Mouse (Mus musculus): ENCODE data around the gene Slamf9. TPM values are rescaled to one million over a fixed set of nuclear protein-coding genes. Genes with fewer than 3 reads are reported as not detected.

Slamf9 gene
- polyA plus RNA-seq, 1 experiment from 2014 or later = 0.15 TPM

- Histone ChIP-seq H3K9me3 (ENCODE audit: control insufficient read depth, low read length) (no peaks in the 10 kb centered on the region), H3K36me3 (replicated peaks; ENCODE audit: control insufficient read depth, insufficient read depth) (peaks cover 3% of the 10 kb centered on the region; the same call in 1 of the 2 replicates), H3K4me1 (replicated peaks; ENCODE audit: control insufficient read depth, insufficient read depth, low read length) (peaks cover 48% of the 10 kb centered on the region), H3K4me2 (replicated peaks) (peak overlapping the region; percentile 77), H3K27ac (no peak overlapping the region), H3K27me3 (ENCODE audit: control insufficient read depth, insufficient read depth, low read length) (no peaks in the 10 kb centered on the region), H3K4me3 (replicated peaks; ENCODE audit: low read length) (peak overlapping the region; percentile 68), H3K9ac (peak overlapping the region; percentile 70)
- 54% methylated on average over 13 of the region's 13 CpGs for WGBS
- DNase-seq (ENCODE audit: low spot score) (no peak), ATAC-seq (ENCODE audit: low FRiP score) (no peak)
These were observed 9.5 kb downstream of the Slamf9 start for GRCm38 (mm10) chr1:172484671-172485070.

- H3K4me3 ChIP-seq (replicated peaks; ENCODE audit: low read length) = peak overlapping the region; percentile 13
- peaks cover 52% of the 10 kb centered on the region for H3K4me1 ChIP-seq (replicated peaks; ENCODE audit: control insufficient read depth, insufficient read depth, low read length)
- H3K27ac ChIP-seq = no peak overlapping the region
- ATAC-seq (ENCODE audit: low FRiP score) (no peak), DNase-seq (ENCODE audit: low spot score) (no peak)
- no peaks in the 10 kb centered on the region for H3K9me3 ChIP-seq (ENCODE audit: control insufficient read depth, low read length)
- H3K36me3 ChIP-seq (replicated peaks; ENCODE audit: control insufficient read depth, insufficient read depth) = peaks cover 4% of the 10 kb centered on the region; the same call in 1 of the 2 replicates
- peak overlapping the region; percentile 77 for H3K4me2 ChIP-seq (replicated peaks)
- H3K9ac ChIP-seq = peak overlapping the region; percentile 39
- 11% methylated on average over 6 of the region's 6 CpGs for WGBS
- no peaks in the 10 kb centered on the region for H3K27me3 ChIP-seq (ENCODE audit: control insufficient read depth, insufficient read depth, low read length)
These were observed 10.7 kb downstream of the Slamf9 start for GRCm38 (mm10) chr1:172485821-172486220.

GRCm38 (mm10) chr1:172486236-172486635, 11.1 kb downstream of the Slamf9 start:
- DNase-seq (ENCODE audit: low spot score) (no peak), ATAC-seq (ENCODE audit: low FRiP score) (no peak)
- Histone ChIP-seq H3K4me3 (replicated peaks; ENCODE audit: low read length) (peak overlapping the region; percentile 13), H3K27me3 (ENCODE audit: control insufficient read depth, insufficient read depth, low read length) (no peaks in the 10 kb centered on the region), H3K27ac (no peak overlapping the region), H3K4me1 (replicated peaks; ENCODE audit: control insufficient read depth, insufficient read depth, low read length) (peaks cover 52% of the 10 kb centered on the region), H3K36me3 (replicated peaks; ENCODE audit: control insufficient read depth, insufficient read depth) (peaks cover 6% of the 10 kb centered on the region; the same call in 1 of the 2 replicates), H3K4me2 (replicated peaks) (peak overlapping the region; percentile 77), H3K9ac (peak overlapping the region; percentile 39), H3K9me3 (ENCODE audit: control insufficient read depth, low read length) (no peaks in the 10 kb centered on the region)
- WGBS = 3% methylated on average over 4 of the region's 4 CpGs

GRCm38 (mm10) chr1:172486651-172487050, 11.5 kb downstream of the Slamf9 start:
- Histone ChIP-seq H3K9me3 (ENCODE audit: control insufficient read depth, low read length) (no peaks in the 10 kb centered on the region), H3K4me2 (replicated peaks) (peak overlapping the region; percentile 77), H3K9ac (peak overlapping the region; percentile 39), H3K27ac (no peak overlapping the region), H3K36me3 (replicated peaks; ENCODE audit: control insufficient read depth, insufficient read depth) (peaks cover 7% of the 10 kb centered on the region; the same call in 1 of the 2 replicates), H3K4me1 (replicated peaks; ENCODE audit: control insufficient read depth, insufficient read depth, low read length) (peaks cover 52% of the 10 kb centered on the region), H3K4me3 (replicated peaks; ENCODE audit: low read length) (peak overlapping the region; percentile 13), H3K27me3 (ENCODE audit: control insufficient read depth, insufficient read depth, low read length) (no peaks in the 10 kb centered on the region)
- 31% methylated on average over 5 of the region's 5 CpGs for WGBS
- DNase-seq (ENCODE audit: low spot score) (no peak), ATAC-seq (ENCODE audit: low FRiP score) (no peak)

GRCm38 (mm10) chr1:172487859-172488258, 12.7 kb downstream of the Slamf9 start:
- ATAC-seq (ENCODE audit: low FRiP score) = no peak
- Histone ChIP-seq H3K27ac (no peak overlapping the region), H3K9me3 (ENCODE audit: control insufficient read depth, low read length) (no peaks in the 10 kb centered on the region), H3K27me3 (ENCODE audit: control insufficient read depth, insufficient read depth, low read length) (no peaks in the 10 kb centered on the region), H3K4me1 (replicated peaks; ENCODE audit: control insufficient read depth, insufficient read depth, low read length) (peaks cover 51% of the 10 kb centered on the region), H3K4me3 (replicated peaks; ENCODE audit: low read length) (no peak overlapping the region), H3K36me3 (replicated peaks; ENCODE audit: control insufficient read depth, insufficient read depth) (peaks cover 11% of the 10 kb centered on the region), H3K4me2 (replicated peaks) (no peak overlapping the region), H3K9ac (no peak overlapping the region)
- WGBS = 85% methylated on average over 4 of the region's 4 CpGs
- DNase-seq (ENCODE audit: low spot score) = no peak

GRCm38 (mm10) chr1:172488831-172489230, 13.7 kb downstream of the Slamf9 start:
- H3K4me1 ChIP-seq (replicated peaks; ENCODE audit: control insufficient read depth, insufficient read depth, low read length) = peaks cover 42% of the 10 kb centered on the region
- DNase-seq (ENCODE audit: low spot score) = no peak
- ATAC-seq (ENCODE audit: low FRiP score) = no peak
- H3K27me3 ChIP-seq (ENCODE audit: control insufficient read depth, insufficient read depth, low read length) = no peaks in the 10 kb centered on the region
- H3K27ac ChIP-seq = no peak overlapping the region
- WGBS = 88% methylated on average over 7 of the region's 7 CpGs
- no peak overlapping the region for H3K4me3 ChIP-seq (replicated peaks; ENCODE audit: low read length)
- no peaks in the 10 kb centered on the region for H3K9me3 ChIP-seq (ENCODE audit: control insufficient read depth, low read length)
- peaks cover 21% of the 10 kb centered on the region for H3K36me3 ChIP-seq (replicated peaks; ENCODE audit: control insufficient read depth, insufficient read depth)
- no peak overlapping the region for H3K4me2 ChIP-seq (replicated peaks)
- no peak overlapping the region for H3K9ac ChIP-seq

- Histone ChIP-seq H3K36me3 (replicated peaks; ENCODE audit: control insufficient read depth, insufficient read depth) (peaks cover 29% of the 10 kb centered on the region), H3K9ac (no peak overlapping the region), H3K27me3 (ENCODE audit: control insufficient read depth, insufficient read depth, low read length) (no peaks in the 10 kb centered on the region), H3K4me1 (replicated peaks; ENCODE audit: control insufficient read depth, insufficient read depth, low read length) (peaks cover 33% of the 10 kb centered on the region), H3K27ac (no peak overlapping the region), H3K4me3 (replicated peaks; ENCODE audit: low read length) (no peak overlapping the region), H3K9me3 (ENCODE audit: control insufficient read depth, low read length) (no peaks in the 10 kb centered on the region), H3K4me2 (replicated peaks) (peak overlapping the region; percentile 39; the same call in 1 of the 2 replicates)
- DNase-seq (ENCODE audit: low spot score) = no peak
- peak; percentile 7; the same call in 1 of the 2 replicates for ATAC-seq (ENCODE audit: low FRiP score)
- 61% methylated on average over 12 of the region's 12 CpGs for WGBS
These were observed 14.6 kb downstream of the Slamf9 start for GRCm38 (mm10) chr1:172489585-172490250.

GRCm38 (mm10) chr1:172490261-172490661, 15.1 kb downstream of the Slamf9 start:
- Histone ChIP-seq H3K27me3 (ENCODE audit: control insufficient read depth, insufficient read depth, low read length) (no peaks in the 10 kb centered on the region), H3K9me3 (ENCODE audit: control insufficient read depth, low read length) (no peaks in the 10 kb centered on the region), H3K36me3 (replicated peaks; ENCODE audit: control insufficient read depth, insufficient read depth) (peaks cover 34% of the 10 kb centered on the region), H3K4me3 (replicated peaks; ENCODE audit: low read length) (no peak overlapping the region), H3K27ac (no peak overlapping the region), H3K4me1 (replicated peaks; ENCODE audit: control insufficient read depth, insufficient read depth, low read length) (peaks cover 27% of the 10 kb centered on the region), H3K4me2 (replicated peaks) (peak overlapping the region; percentile 39), H3K9ac (0 out of 2 replicates have a peak overlapping the region, but pooled peaks have one; percentile 24)
- DNase-seq (ENCODE audit: low spot score) (peak; percentile 93), ATAC-seq (ENCODE audit: low FRiP score) (peak; percentile 38; the same call in 1 of the 2 replicates)
- 13% methylated on average over 10 of the region's 10 CpGs for whole genome bisulfite sequencing

- DNase-seq (ENCODE audit: low spot score) (no peak), ATAC-seq (ENCODE audit: low FRiP score) (no peak)
- H3K4me2 ChIP-seq (replicated peaks) = no peak overlapping the region
- peaks cover 52% of the 10 kb centered on the region for H3K36me3 ChIP-seq (replicated peaks; ENCODE audit: control insufficient read depth, insufficient read depth)
- H3K4me3 ChIP-seq (replicated peaks; ENCODE audit: low read length) = no peak overlapping the region
- peaks cover 9% of the 10 kb centered on the region for H3K4me1 ChIP-seq (replicated peaks; ENCODE audit: control insufficient read depth, insufficient read depth, low read length)
- 91% methylated on average over 8 of the region's 8 CpGs for WGBS
- no peaks in the 10 kb centered on the region for H3K9me3 ChIP-seq (ENCODE audit: control insufficient read depth, low read length)
- H3K27ac ChIP-seq = no peak overlapping the region
- H3K27me3 ChIP-seq (ENCODE audit: control insufficient read depth, insufficient read depth, low read length) = no peaks in the 10 kb centered on the region; the same call in 1 of the 2 replicates
- H3K9ac ChIP-seq = no peak overlapping the region
These were observed 16.9 kb downstream of the Slamf9 start for GRCm38 (mm10) chr1:172492047-172492446.

Measured in hindbrain, embryonic 14.5 days (tissue).